Mouse (Mus musculus) gastrocnemius, postnatal 10 days (tissue): ENCODE data around the gene Olfm1. TPM values are rescaled to one million over a fixed set of nuclear protein-coding genes. Genes with fewer than 3 reads are reported as not detected.

Experiments
- DNase-seq: peaks from one replicate; pipeline ENCODE4 v3.0.0; 2021; ENCODE audit warnings: mixed read lengths
- total RNA-seq, 2 experiments: library from RNA; stranded (reverse); gene quantifications; 2 replicates each; pipeline ENCODE4 v1.2.3; 2021

Gene Olfm1
- total RNA-seq, 2 experiments from 2014 or later, result 20.6 to 21.8 TPM

- no peak for DNase-seq
These were observed 35.6 kb downstream of the Olfm1 start for GRCm38 (mm10) chr2:28228364-28228763.

DNA sequence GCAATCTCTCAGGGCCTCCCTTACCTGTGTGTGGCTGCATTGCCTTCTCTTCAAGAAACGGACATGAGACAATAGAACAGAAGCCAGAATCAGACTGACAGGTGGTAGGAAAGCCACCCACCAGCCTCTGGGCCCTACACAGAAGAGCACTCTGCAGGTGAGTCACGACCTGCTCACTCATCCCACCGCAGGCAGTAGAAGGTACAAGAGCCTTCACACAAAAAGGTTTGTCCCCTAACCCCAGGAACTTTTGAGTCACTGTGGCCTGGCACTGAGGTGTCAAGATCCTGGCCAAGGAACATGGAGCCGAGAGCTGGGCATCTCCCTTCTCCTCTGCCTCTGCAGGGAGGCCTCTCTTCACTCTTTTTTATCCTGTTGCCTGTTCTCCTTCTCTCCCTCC is 42.3 kb downstream of the Olfm1 start:
- DNase-seq, result no peak

DNA sequence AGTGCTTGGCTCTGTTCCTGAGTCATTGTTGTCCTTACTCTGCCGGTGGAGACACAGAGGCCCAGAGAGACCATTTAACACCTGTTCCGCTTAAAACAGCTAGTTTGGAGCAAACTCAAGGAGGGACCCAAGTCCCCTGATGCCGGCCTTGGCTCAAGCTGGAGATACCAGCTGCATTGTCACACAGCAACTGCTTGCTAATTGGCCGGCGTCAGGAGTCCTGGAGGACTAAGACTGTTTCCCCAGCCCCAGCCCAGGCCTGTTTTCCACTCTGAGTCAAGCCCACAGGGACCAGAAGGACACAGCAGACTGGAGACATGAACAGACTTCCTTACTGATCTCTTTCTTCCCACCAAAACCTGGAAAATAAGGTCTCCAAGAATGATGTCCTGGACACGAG is 43.7 kb downstream of the Olfm1 start:
- DNase-seq, result no peak

DNA sequence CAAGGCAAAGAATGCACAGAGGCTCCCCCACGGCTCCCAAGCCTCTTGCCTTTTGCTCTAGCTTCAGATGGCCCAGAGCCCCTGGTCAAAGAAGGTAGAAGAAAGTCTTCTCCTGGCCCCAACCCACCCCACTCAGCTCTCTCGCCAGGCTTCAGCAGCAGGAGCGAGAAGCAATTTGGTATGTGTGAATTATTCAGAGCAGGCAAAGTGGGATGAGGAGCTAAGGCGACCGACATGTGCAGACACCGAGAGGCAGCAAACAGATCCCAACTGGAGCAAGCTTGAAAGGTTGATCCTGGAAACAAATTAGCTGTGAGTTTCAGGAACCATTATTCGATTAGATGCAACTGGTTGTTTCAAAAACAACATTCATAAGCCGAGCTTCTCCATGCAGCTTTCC is 46.8 kb downstream of the Olfm1 start:
- no peak for DNase-seq

DNA sequence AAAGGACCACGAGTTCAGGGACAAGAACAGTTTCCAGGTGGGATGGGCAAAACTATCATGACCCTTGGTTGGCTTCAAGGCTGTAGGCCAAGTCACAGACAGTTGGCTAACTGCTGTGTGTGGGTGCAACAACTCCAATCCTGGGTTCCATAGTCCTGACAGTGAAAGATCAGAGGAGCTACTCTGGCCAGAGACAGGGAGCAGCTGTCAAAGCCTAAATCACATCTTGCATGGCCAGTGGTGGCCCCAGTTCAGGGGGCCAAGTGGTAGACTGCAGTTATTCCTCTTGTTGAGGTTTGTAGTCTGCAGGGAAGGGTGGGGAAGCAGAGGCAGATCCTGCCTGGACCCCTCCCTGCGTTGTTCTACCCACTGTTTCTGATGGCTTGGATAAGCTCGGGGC is 48.1 kb downstream of the Olfm1 start:
- DNase-seq, result no peak

GRCm38 (mm10) chr2:28241520-28242221 is 48.9 kb downstream of the Olfm1 start:
- DNase-seq, result no peak

DNA sequence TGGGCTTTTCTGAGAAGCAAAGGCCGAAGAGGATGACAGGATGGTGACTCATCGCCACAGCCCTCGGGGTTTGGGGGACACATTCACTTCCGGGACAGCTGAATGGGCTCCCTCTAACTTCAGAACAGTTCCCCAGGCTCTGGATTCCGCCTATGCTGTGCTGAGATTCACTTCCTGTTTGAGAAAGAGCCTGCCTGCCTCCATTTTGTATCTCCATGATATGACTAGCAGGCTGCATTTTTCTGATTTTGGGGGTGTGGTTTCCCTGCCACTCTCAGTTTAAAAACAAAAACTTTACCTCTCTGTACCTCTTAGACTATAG is 49.4 kb downstream of the Olfm1 start:
- no peak for DNase-seq

- no peak for DNase-seq
These were observed 52.0 kb downstream of the Olfm1 start for GRCm38 (mm10) chr2:28244667-28245395.

DNA sequence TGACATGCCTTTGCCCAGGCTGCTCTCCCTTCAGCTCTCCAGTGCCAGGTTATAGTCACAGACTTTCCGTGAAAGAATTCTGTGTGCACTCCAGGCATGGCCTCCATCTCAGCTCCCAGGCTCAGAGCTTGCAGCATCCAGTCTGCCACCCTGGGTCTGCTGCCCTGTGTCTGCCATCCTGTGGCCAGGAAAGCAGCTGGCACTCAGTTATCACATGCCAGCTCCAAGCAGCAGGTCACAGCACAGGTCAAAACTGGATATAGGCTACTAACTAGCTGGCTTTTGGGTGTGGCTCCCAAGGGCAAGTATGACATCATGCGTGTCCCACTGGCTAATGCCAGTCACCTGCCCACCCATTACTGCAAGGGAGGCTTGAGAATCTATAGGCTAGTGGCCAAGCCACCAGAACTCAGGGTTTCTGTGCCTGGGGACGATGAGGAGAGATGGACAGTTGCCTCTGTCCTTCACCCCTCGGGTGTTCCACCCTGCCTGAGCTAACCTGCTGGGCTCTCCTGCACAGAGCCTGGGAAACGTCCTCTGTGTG is 53.4 kb downstream of the Olfm1 start:
- DNase-seq, result no peak

DNA sequence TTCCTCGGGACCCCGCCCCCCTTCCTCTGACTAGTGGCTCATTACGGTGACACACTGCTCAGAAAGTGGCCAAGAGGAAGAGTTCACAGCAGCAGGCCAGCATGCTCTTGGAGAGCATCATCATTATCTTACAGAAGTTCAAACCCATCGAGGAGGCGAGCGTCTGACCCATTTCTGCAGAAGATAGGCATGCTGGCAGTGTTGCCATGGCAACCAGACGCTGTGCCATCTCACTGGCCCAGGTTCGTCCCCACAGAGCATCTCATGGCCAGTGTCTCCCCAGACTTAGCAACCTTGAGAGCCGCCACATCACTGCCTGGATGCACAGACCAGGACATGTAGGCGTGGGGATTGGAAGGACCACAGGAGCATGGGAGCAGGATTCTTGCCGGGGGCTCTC is 54.3 kb downstream of the Olfm1 start:
- DNase-seq, result no peak

DNA sequence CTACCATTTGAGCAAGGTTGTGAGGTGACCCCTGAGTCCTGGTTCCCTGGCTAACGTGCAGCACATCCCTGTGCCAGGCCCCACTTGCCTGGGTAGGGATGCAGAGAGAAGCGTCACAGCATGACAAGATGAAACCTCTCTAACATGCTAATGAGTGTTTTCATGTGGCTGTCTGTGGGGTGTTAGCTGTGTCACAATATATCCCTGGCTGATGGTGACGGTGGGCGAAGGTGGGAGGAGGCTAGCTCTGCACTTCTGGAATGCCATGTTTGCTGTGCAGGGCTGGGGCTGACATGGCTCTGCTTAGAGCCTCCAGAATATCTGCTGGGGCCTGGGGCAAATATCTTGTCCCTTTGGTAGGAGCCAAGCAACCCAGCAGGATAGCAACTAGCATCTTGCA is 59.8 kb downstream of the Olfm1 start:
- no peak for DNase-seq

GRCm38 (mm10) chr2:28256029-28256428 is 63.2 kb downstream of the Olfm1 start:
- DNase-seq, result no peak

GRCm38 (mm10) chr2:28261438-28261837 is 68.6 kb downstream of the Olfm1 start:
- DNase-seq, result no peak

DNA sequence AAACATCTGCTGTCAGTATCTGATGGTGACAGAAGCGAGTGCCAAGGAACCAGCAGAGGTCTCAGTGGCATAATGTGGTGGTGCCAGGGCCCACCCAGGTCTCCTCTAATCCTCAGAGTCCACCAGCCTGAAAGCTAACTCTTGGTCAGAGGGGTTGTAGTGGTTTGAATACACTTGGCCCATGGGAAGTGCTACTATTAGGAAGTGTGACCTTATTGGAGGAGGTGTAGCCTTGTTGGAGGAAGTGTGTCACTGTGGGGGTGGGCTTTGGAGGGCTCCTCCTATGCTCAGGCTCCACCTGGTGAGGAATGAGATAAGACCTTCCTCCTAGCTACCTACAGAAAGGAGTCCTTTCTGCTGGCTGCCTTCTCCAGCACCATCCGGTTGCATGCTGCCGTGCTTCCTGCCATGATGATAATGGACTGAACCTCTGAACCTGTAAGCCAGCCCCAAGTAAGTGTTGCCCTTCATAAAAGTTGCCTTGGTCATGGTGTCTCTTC is 75.0 kb downstream of the Olfm1 start:
- no peak for DNase-seq

DNA sequence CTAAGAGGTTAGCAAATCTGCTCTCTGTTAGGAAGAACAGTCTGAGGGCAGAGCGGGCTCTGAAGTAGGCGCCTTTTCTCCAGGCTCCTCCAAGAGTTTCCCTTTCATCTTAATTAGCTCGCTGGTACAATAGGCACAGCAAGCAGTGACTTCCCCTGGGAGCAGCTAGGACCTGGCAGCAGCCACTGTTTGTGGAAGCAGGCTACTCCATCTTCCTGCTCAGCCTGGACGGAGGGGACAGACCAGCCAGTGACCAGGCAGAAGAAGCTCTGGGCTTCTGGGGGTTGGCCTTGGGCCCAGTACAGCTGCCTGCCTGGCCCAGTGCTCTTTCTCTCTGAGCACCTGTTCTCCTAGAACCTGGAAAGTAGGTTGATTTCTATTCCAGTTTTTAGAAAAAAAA is 77.8 kb downstream of the Olfm1 start:
- peak; percentile 45 for DNase-seq

DNA sequence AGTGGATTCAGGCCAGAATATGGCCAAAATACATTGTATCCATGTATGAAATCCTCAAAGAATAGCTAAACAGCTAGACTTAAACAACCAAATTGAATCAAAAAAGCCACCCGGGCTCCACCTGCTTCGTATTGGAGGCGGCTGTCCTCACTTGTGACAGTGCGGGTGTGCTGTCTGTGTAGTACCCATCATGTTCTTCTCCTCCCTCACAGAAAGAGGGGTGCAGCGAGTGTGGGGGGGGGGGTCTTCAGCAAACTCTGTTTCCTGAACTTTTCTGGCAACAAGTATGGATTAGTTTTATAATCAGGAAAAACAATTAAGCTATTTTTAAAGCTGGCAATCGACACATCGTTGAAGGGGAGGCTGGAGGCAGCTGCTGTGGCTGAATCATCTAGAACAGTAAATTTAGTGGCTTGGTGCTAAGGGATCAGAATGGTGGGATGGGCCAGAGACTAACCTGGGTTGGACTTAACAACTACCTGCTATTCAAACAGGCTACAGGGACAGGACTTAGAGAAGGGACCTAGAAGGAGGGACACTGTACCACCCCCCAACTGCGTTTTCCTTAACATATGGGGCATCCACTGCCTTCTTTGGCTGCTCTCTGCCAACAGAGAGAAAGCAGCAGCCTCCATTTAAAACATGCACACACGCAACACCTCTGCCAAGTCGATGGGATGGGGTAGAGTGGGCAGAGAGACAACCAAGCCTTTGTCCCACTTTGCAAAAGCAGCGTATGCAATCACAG is 79.6 kb downstream of the Olfm1 start:
- no peak for DNase-seq

GRCm38 (mm10) chr2:28274006-28274405 is 81.2 kb downstream of the Olfm1 start:
- DNase-seq, result no peak

GRCm38 (mm10) chr2:28275345-28275744 is 82.6 kb downstream of the Olfm1 start:
- no peak for DNase-seq

GRCm38 (mm10) chr2:28278150-28278549 is 85.4 kb downstream of the Olfm1 start:
- peak; percentile 87 for DNase-seq

GRCm38 (mm10) chr2:28278853-28279252 is 86.1 kb downstream of the Olfm1 start:
- DNase-seq, result no peak
